Mouse (Mus musculus): ENCODE data around the gene Kcnh4.

The Kcnh4 gene

GRCm38 (mm10) chr11:100735134-100735865 lies 24.4 kb downstream of the Kcnh4 start:
- no peak for DNase-seq (ENCODE audit: low read depth, low spot score)

DNA sequence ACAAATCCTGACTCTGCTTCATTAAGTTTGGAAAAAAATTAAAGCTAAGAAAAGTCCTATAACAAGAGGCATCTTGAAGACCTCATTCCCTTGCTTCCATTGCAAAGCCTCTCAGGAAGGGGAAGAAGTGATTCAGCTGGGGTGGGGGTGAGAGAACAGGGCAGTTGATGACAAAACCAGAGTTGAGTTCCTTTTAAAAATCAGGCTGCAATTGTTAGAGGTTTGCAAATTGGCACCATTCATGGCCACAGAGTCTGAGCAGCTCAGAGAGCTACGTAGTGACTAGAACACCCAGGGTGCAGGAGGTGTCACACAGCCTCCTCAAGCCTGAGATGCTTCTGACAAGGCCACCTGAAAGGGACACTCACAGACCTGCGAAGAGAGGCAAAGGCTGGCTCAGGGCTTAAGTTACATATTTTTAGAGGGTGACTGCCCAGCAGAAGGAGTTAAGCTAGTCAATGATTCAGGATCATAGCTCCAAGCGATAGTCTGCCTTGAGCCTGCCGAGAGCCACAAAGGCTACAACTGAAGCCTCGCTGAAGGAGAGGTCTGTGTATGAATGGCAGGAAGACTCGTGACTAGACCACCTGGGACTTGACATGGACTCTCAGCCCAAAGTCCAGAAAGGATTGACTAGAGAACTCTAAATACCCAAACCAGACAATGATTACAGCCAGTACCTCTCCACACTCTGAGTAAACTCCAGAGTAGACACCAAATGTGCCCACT lies 29.1 kb downstream of the Kcnh4 start:
- DNase-seq (ENCODE audit: low read depth, low spot score), result no peak

- no peak for DNase-seq (ENCODE audit: low read depth, low spot score)
Observed at GRCm38 (mm10) chr11:100729976-100730375, 29.8 kb downstream of the Kcnh4 start.

DNA sequence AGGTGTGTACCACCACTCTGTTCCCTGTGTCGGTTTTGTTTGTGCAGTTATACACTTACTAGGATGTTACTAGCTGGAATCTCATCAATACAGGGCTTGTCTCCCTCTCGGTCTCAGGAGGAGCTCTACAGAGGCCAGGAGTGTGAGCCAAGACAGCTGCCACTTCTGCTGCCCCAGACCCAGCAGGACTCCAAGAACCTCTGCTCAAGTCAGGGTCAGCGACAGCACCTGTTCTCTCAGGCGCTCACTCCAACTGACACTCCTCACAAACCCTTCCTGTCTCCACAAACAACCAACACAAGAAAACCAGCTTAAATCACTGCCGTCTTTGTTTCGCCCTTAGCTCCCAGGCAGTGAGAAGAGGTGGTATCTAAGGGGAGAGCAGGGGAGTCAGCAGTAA lies 31.1 kb downstream of the Kcnh4 start:
- DNase-seq (ENCODE audit: low read depth, low spot score), result no peak

- DNase-seq (ENCODE audit: low read depth, low spot score), result no peak
Observed at GRCm38 (mm10) chr11:100727201-100727600, 32.5 kb downstream of the Kcnh4 start.

GRCm38 (mm10) chr11:100724919-100725512 lies 34.7 kb downstream of the Kcnh4 start:
- DNase-seq (ENCODE audit: low read depth, low spot score), result no peak

DNA sequence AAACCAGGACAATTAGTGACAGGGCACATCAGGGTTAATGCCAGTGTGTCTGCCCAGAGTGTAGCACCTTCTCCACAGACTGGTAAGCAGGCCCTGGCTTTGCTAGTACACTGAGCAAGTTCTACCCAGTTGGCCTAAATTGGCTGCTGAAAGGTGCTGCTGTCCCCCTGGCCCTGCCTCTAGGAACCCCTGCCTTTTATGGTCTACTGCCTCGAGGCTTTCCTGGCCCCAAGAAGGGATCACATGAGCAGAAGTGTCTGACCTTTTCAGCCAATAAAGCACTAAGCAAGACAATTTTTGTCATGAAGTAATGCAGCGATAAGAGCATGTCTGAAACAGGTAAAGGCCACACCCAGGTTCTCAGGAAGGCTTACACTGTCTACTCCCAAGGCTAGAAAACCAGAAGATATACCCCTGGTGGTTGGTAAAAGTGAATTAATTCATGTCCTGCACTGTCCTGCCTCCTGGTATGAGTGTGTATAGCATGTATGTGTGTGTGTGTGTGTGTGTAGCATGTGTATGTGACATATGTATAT lies 37.2 kb downstream of the Kcnh4 start:
- DNase-seq (ENCODE audit: low read depth, low spot score), result no peak

DNA sequence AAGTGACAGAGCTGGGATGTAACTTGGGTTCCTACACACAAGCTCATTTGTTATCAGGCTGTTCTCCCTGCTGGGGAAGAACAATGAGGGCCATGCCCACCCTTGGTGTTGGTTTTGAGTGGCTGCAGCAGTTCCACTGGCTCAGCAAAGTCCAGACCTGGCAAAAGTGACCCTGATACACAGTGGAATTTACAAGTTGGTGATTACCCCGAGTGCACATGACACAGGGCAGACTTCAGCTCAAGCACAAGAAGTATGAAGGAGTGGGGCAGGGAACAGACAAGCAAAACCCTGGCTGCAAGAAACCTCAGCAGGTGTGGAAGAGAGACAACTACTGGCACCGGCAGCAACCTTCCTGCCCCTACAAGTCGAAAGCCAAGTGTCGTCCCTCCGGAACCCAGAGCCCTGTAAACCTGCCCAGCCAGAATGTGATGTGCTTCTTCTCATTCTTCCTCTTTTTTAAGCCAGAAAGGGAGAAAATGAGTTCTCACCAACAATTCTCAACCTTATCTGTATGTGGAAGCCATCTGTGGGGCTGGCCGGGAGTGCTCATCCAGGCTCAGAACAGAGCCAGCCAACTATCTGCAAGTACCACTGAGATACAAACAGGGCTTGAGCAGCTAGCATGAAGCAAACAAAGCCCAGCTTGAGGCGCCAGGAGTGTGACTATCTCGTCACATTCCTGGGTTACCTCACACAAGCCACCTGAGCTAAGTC lies 37.8 kb downstream of the Kcnh4 start:
- DNase-seq (ENCODE audit: low read depth, low spot score), result no peak

- DNase-seq (ENCODE audit: low read depth, low spot score), result peak; percentile 59
Observed at GRCm38 (mm10) chr11:100721254-100721653, 38.5 kb downstream of the Kcnh4 start.

DNA sequence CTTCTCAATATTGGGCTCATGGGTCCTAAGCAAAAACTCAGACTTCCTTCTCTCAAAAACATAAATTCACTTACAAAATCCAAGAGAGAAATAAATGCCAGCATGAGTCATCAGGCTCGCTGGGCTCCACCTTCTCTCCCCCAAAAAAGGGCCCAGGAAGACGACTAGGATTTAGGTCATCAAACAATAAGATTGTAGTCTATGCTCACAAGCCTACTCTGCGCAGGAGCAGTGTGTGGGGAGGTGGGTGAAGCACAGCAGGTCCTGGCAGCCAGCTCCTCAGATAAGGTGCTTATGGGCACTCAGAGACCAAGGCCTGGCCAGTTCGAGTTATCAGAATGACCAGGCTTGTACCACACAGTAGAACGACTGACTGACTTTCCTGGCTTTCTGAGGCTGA lies 39.4 kb downstream of the Kcnh4 start:
- DNase-seq (ENCODE audit: low read depth, low spot score), result peak; percentile 77

DNA sequence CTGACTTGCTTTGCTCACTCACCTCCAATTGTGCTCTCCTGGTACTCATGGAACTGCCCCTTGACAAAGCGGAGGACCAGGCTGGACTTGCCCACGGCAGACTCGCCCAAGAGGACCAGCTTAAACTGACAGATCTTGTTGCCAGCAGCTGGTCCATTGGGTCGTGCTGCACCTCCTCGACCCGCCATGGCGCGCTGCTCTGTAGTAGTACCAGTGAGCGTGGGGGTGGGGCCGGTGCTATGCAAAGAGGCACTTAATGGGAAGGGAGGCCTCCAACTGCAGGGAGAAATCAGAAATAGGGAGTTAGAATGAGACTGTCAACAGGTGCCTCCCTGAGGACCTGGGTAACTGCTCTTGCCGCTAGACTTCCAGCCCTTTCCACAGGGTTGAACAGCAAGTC lies 39.8 kb downstream of the Kcnh4 start:
- no peak for DNase-seq (ENCODE audit: low read depth, low spot score)

GRCm38 (mm10) chr11:100719312-100719711 lies 40.4 kb downstream of the Kcnh4 start:
- DNase-seq (ENCODE audit: low read depth, low spot score), result peak; percentile 83

- DNase-seq (ENCODE audit: low read depth, low spot score), result no peak
Observed at GRCm38 (mm10) chr11:100718866-100719265, 40.9 kb downstream of the Kcnh4 start.

DNA sequence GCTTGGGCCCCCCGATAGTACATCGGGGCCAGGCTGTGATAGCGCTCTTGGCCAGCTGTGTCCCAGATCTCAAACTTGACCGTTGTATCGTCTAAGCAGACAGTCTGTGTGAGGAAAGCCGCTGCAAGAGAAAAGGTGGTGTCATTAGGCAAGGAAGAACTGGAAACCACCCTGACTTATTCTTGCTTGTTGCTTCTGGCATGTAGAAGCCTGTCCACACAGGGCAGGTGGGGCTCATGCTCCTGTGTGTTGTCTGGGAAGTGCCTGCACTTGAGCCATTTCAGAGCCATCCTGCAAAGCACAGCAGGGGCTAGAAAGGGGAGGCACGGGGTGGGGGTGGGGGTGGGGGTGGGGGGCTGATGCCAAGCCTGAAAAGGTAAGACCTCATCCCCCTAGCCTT lies 41.3 kb downstream of the Kcnh4 start:
- no peak for DNase-seq (ENCODE audit: low read depth, low spot score)

DNA sequence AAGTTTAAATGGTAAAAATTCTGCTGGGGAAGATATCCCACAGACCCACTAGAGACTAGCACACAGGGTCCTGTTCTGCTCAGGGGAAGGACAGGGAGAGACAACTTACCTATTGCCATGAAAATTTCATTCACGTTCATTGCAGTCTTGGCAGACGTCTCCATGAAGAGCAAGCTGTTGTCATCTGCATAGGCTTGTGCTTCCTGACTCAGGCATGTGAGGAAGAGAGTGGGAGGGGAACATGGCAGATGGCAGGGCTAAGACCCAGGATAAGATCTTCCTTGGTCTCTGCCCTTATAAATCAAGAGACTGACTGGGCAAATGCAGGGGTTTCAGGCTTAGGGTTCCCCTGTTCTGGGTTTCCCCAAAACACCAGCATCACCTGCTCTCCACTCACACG lies 43.1 kb downstream of the Kcnh4 start:
- peak; percentile 78 for DNase-seq (ENCODE audit: low read depth, low spot score)

- peak; percentile 58 for DNase-seq (ENCODE audit: low read depth, low spot score)
Observed at GRCm38 (mm10) chr11:100714948-100715347, 44.8 kb downstream of the Kcnh4 start.

DNA sequence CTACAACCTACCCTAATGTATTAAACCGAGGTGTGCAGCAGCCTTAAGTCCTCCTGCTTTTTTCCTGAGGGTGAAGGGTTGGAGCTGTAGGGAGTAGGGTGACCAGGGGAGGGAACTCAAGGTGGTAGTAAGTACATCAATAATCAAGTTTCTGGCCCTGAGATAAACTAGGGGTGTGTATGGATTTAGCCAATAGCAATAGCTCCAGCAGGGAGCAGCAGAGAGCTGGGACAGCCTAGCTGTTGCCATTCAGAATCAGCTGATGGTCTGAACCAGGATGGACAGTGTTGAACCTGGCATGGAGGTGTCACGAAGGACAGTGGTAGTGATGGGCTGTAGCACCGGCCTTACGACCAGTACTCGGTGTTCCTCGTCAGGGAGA lies 45.2 kb downstream of the Kcnh4 start:
- peak; percentile 87 for DNase-seq (ENCODE audit: low read depth, low spot score)

DNA sequence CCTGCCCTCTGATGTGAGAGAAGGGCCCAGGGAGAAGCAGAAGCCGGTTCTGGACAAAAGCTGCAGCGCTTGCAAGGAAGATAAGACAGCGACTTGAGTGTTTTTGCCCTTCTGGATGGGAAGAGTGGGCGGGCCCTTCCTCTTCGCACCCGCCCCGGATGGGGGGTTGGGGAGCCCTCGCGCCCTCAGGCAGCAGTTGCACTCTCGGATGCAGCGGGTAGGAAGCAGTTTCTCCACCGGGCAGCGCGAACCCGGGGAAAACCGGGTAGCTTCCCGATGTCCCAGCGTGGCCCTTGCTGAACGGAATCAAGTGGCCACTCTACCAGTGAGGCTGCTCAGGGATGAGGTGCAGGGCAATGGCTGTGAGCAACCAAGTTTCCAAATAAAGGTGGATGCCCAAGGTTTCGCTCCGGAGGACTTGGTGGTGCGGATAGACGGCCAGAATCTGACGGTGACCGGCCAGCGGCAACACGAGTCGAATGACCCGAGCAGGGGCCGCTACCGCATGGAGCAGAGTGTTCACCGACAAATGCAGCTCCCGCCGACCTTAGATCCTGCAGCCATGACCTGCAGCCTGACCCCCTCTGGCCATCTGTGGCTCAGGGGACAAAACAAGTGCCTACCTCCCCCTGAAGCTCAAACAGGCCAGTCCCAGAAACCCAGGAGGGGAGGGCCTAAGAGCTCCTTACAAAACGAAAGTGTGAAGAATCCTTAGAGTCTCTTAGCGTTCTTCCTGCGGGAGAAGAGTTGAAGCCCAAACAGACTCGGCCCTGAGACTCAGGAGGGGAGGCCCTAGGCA lies 45.8 kb downstream of the Kcnh4 start, which contains the start of gene Hspb9:
TSS of gene Hspb9 (plus strand) at position 116 of the 799 bp plus-strand sequence.
- peak; percentile 73 for DNase-seq (ENCODE audit: low read depth, low spot score)

DNA sequence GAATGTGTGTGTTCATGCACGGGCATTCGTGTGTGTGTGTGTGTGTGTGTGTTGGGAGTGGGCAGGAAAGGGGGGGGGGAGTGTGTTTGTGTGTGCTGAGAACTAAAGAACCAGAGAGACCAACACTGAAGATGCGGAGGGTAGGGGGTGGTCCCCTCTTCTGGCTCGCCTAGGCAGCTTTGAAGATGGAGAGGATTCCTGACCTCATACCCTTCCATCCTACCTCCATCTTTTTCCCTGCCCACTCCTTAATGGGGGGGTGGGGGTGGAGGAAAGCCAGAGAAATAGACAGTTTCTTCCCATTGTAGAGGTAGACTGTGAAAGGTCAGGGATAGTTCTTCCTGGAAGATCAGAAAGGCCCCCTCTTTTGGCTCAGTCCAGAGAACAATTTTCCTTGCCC lies 46.6 kb downstream of the Kcnh4 start:
- no peak for DNase-seq (ENCODE audit: low read depth, low spot score)

- peak; percentile 94 for DNase-seq (ENCODE audit: low read depth, low spot score)
Observed at GRCm38 (mm10) chr11:100711783-100712615, 47.7 kb downstream of the Kcnh4 start, which contains the start of gene Kat2a. Kat2a (minus strand) TSS chr11:100712465.
